Mouse (Mus musculus) stomach, postnatal 0 days (tissue): ENCODE data around the gene Sdc4. TPM values are rescaled to one million over a fixed set of nuclear protein-coding genes. Genes with fewer than 3 reads are reported as not detected.

Source experiments
- ATAC-seq: fragments of 200-750 bp; cut with Nextera tagmentation; 2 replicates; pipeline ENCODE4 v1.8.0; 2017; ENCODE audit not compliant: low FRiP score, low TSS enrichment
- DNase-seq: peaks from one replicate; pipeline ENCODE4 v3.0.0-alpha.2; 2016; ENCODE audit warnings: low spot score
- H3K27ac ChIP-seq: fragments of 300-500 bp; sonication (generic); replicated peaks from 2 replicates; pipeline ENCODE4 v1.5.1; 2014; ENCODE audit warnings: mild to moderate bottlenecking, control low read depth
- H3K27me3 ChIP-seq: fragments of 300-500 bp; sonication (generic); 2 replicates; pipeline ENCODE4 v1.6.1; 2014; ENCODE audit warnings: low read length; ENCODE audit not compliant: control insufficient read depth, insufficient read depth
- H3K36me3 ChIP-seq: fragments of 300-500 bp; sonication (generic); 2 replicates; pipeline ENCODE4 v1.6.1; 2014; ENCODE audit warnings: low read length, mixed read lengths; ENCODE audit not compliant: control insufficient read depth, insufficient read depth
- H3K4me1 ChIP-seq: fragments of 300-500 bp; sonication (generic); replicated peaks from 2 replicates; pipeline ENCODE4 v1.6.1; 2014; ENCODE audit warnings: antibody characterized with exemption; ENCODE audit not compliant: control insufficient read depth, insufficient read depth
- H3K4me2 ChIP-seq: fragments of 300-500 bp; sonication (generic); replicated peaks from 2 replicates; pipeline ENCODE4 v1.6.1; 2014; ENCODE audit warnings: low read depth, mild to moderate bottlenecking, control low read depth, moderate library complexity
- H3K4me3 ChIP-seq: fragments of 300-500 bp; sonication (generic); 2 replicates; pipeline ENCODE4 v1.5.1; 2014; ENCODE audit warnings: low read depth, low read length, control low read depth
- H3K9ac ChIP-seq: fragments of 300-500 bp; sonication (generic); 2 replicates; pipeline ENCODE4 v1.6.1; 2014; ENCODE audit warnings: mild to moderate bottlenecking, low read length, control low read depth, mixed read lengths
- H3K9me3 ChIP-seq: fragments of 300-500 bp; sonication (generic); 2 replicates; pipeline ENCODE4 v1.6.1; 2016; ENCODE audit warnings: low read length; ENCODE audit not compliant: control insufficient read depth
- CTCF ChIP-seq: IDR thresholded peaks from 2 replicates; pipeline ENCODE4 v1.5.1; 2016; ENCODE audit warnings: antibody characterized with exemption, low read depth, mild to moderate bottlenecking, moderate library complexity
- EP300 ChIP-seq: optimal IDR thresholded peaks from 2 replicates; pipeline ENCODE3; 2016; ENCODE audit warnings: antibody characterized with exemption
- WGBS: fragments of 180-500 bp; shearing (Covaris S2); extraction: QIAGEN DNeasy Blood & Tissue Kit; methylation state at CpG from one replicate; pipeline ENCODE4 v1.1.7; 2014; 5-methylcytosine and 5-hydroxymethylcytosine counted together
- polyA plus RNA-seq: library from polyadenylated mRNA; unstranded; fragments of >200 nt; fragmentation: Nextera tagmentation; extraction: Ambion mirVana; gene quantifications from 2 replicates; pipeline ENCODE4 v1.2.1, GENCODE M21; 2015

Sdc4 gene
- 133 and 143 TPM in 2 replicates for polyA plus RNA-seq

DNA sequence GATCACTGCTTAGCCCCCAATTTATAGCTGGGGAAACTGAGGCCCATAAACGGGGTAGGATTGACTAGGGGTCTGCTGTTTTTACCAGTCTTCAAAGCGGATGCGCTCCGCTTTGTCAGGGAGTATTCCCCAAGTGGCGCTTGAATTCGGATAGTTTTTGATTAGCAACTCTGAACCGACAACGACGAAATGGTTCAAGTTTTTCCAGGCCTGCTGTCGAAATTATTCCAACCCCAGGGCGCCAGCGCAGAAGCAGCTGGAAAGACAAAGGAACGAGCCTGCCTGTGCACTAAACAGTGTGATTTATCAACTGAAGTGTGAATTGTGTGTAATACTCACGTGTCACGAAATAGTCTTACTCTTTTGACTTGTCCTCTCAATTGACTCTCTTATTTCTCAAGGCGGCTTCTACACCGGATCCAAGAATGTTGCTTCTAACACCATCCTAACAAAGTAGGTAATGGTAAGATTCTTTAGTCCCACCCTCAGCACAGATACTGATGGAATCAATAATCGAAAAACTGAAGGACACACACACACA is at the start of gene Sdc4:
Gene Sdc4 (minus strand): TSS at position 428 of the 541 bp plus-strand sequence.
- Histone ChIP-seq H3K4me1 (no peaks in the 10 kb centered on the region), H3K4me3 (peak within 1 kb of the TSS; percentile 69), H3K9me3 (no peaks in the 10 kb centered on the region), H3K36me3 (no peaks in the 10 kb centered on the region), H3K27me3 (no peaks in the 10 kb centered on the region), H3K4me2 (peak within 1 kb of the TSS; percentile 50), H3K27ac (peak within 1 kb of the TSS; percentile 95), H3K9ac (peak within 1 kb of the TSS; percentile 93)
- DNase-seq (no peak), ATAC-seq (no peak)
- TF ChIP-seq CTCF = no peak
- no peak for TF ChIP-seq EP300
- WGBS = 10% methylated on average over 18 of the region's 18 CpGs

DNA sequence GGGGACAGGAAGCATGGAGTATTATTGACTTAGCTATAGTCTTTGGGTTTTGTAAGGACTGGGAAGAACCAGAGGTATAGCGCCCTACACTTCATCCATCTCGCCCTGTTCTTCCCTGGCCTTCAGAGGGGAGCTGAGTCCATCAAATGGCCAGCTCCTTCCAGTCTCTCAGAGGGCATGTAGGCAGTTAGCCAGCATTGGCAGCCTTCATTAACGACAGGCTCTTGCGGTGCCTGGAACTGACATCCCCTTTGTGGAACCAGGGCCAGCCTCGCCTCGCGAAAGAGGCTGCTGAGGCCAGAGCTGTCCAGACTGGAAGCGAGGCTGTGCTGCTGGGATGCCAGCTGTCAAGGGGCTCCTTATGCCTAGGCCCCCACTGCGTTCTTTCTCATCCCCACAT is 44.1 kb upstream of the Sdc4 start:
- H3K4me2 ChIP-seq = peak overlapping the region; percentile 97
- 71% methylated on average over 9 of the region's 9 CpGs for WGBS
- TF ChIP-seq EP300 = no peak
- TF ChIP-seq CTCF = no peak
- ATAC-seq = no peak
- H3K4me3 ChIP-seq = no peak overlapping the region
- peaks cover 5% of the 10 kb centered on the region; the same call in 1 of the 2 replicates for H3K4me1 ChIP-seq
- H3K27me3 ChIP-seq = no peaks in the 10 kb centered on the region
- no peak overlapping the region for H3K27ac ChIP-seq
- H3K9me3 ChIP-seq = no peaks in the 10 kb centered on the region
- DNase-seq = no peak
- no peaks in the 10 kb centered on the region; the same call in 1 of the 2 replicates for H3K36me3 ChIP-seq
- no peak overlapping the region for H3K9ac ChIP-seq

DNA sequence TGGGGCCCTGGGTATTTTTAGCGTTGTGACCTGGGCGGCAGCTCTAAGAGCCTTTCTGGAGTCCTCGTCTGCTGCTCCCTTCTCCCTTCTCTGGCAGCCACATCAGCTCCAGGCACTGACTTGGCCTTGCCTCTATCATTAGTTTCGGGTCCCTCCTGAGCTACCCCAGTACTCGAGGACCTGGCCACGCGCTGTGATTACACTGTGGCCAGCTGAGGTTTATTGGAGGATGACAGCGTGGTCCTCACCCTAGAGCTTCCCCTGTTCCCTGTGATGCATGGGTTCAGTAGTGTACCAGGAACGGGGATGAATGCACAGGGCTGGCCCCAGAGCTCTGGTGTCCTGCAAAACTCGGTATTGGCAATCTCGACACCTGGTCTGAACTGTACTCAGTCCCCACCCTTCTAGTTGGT is 43.4 kb upstream of the Sdc4 start:
- Histone ChIP-seq H3K4me3 (peak overlapping the region; percentile 82), H3K4me1 (peaks cover 5% of the 10 kb centered on the region; the same call in 1 of the 2 replicates), H3K27me3 (no peaks in the 10 kb centered on the region), H3K36me3 (no peaks in the 10 kb centered on the region; the same call in 1 of the 2 replicates), H3K9me3 (no peaks in the 10 kb centered on the region), H3K27ac (peak overlapping the region; percentile 65; the same call in 1 of the 2 replicates), H3K9ac (peak overlapping the region; percentile 77), H3K4me2 (peak overlapping the region; percentile 97)
- 9% methylated on average over 11 of the region's 11 CpGs for WGBS
- peak; percentile 13; the same call in 1 of the 2 replicates for ATAC-seq
- no peak for DNase-seq
- no peak for TF ChIP-seq CTCF
- no peak for TF ChIP-seq EP300

DNA sequence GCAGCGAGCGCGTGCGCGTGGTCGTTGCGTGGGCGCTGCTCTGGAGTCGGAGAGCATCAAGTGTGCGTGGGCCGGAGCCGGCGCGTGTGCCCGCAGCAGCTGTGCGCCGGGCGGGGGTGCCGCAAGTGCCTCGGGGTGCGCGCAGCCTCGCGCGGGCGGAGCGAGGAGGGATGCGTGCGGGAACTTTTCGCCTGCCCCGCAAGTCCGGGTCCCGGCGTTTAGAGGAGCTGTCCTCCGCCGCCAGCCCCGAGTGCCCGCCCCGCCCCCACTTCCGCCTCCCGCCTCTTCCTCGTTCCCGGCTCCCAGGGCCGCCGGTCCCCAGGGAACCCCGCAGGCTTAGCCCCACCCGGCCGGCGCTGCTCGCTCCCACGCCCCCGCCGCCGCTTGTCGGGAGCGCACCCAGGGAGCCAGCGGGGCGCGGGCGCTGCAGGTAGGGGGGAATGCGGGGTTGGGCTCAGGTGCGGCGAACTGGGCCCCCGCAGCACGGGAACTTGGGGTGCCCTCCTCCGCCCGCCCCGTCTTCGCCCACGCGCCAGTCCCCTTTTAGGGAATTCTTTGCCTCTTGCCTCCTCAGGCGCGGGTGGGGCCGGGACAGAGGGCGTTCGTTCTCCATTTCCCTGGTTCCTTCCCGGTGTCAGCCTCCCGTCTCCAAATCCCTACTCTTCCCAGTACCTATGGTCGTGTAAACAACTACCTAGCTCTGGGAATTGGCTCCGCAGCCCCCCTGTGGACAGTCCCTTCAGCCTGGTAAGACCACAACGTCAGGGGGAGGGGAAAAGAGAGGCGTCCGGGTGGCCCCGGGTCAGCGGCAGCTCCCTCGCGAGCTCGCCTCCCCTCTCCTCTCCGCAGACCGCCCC is 42.8 kb upstream of the Sdc4 start:
- TF ChIP-seq CTCF (no peak; the same call in 1 of the 2 replicates), EP300 (no peak)
- no peaks in the 10 kb centered on the region for H3K9me3 ChIP-seq
- WGBS = under 1% methylated on average over 53 of the region's 90 CpGs
- no peaks in the 10 kb centered on the region; the same call in 1 of the 2 replicates for H3K36me3 ChIP-seq
- peak overlapping the region; percentile 65; the same call in 1 of the 2 replicates for H3K27ac ChIP-seq
- peak overlapping the region; percentile 97 for H3K4me2 ChIP-seq
- peak overlapping the region; percentile 77 for H3K9ac ChIP-seq
- no peaks in the 10 kb centered on the region for H3K27me3 ChIP-seq
- DNase-seq (peak; percentile 77), ATAC-seq (peak; percentile 74)
- peaks cover 5% of the 10 kb centered on the region; the same call in 1 of the 2 replicates for H3K4me1 ChIP-seq
- peak overlapping the region; percentile 82 for H3K4me3 ChIP-seq

DNA sequence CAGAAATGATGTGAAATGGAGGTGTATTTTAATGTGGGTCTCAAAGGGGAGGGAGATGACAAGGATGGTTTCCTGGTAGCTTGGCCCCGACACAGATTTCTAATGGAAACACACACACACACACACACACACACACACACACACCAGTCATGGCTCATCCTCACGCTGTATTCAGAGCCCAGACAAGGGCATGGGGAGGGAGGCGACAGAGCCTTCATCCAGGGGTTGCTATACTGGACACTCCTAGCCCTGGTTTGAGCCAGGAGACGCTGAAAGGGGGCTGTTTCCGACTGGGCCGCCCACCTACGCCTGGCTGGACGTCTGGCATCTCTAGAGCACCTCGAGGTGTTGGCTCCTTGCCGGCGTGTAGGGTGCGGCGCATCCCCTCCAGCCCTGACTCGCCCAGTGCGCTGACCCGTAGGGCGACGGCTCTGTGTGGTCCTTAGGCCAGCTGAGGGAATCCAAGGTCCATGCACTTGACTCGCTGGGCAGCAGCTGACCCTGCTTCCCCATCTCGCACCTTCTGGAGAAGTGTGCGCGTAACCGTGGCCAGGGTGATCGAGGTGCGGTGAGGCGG is 42.1 kb upstream of the Sdc4 start, which contains the start of gene Dbndd2:
Gene Dbndd2 (plus strand): TSS at position 426 of the 577 bp plus-strand sequence.
- peak; percentile 58 for ATAC-seq
- peak; percentile 67 for DNase-seq
- no peaks in the 10 kb centered on the region; the same call in 1 of the 2 replicates for H3K36me3 ChIP-seq

More for the DNA sequence above, 42.1 kb upstream of the Sdc4 start, which contains the start of gene Dbndd2:
- H3K27ac ChIP-seq = peak within 1 kb of the TSS; percentile 65; the same call in 1 of the 2 replicates
- peak within 1 kb of the TSS; percentile 82 for H3K4me3 ChIP-seq
- no peaks in the 10 kb centered on the region for H3K9me3 ChIP-seq
- peak within 1 kb of the TSS; percentile 77 for H3K9ac ChIP-seq
- H3K4me1 ChIP-seq = peaks cover 5% of the 10 kb centered on the region; the same call in 1 of the 2 replicates
- peak within 1 kb of the TSS; percentile 97 for H3K4me2 ChIP-seq
- TF ChIP-seq EP300 (no peak), CTCF (no peak)
- WGBS = 2% methylated on average over 25 of the region's 26 CpGs
- no peaks in the 10 kb centered on the region for H3K27me3 ChIP-seq
